Mouse (Mus musculus) heart, embryonic 11.5 days (tissue): ENCODE measurements around the gene Anapc2. TPM values are rescaled to one million over a fixed set of nuclear protein-coding genes. Genes with fewer than 3 reads are reported as not detected.

Source experiments
- ATAC-seq: fragments of 200-750 bp; cut with Nextera tagmentation; replicated peaks from 2 replicates; pipeline ENCODE4 v1.8.0; 2017; ENCODE audit warnings: moderate library complexity; ENCODE audit not compliant: insufficient number of reproducible peaks, low FRiP score, low TSS enrichment
- H3K27ac ChIP-seq: fragments of 300-500 bp; sonication (generic); 2 replicates; pipeline ENCODE4 v1.5.1; 2014; ENCODE audit warnings: mild to moderate bottlenecking, low read depth, low read length
- H3K27me3 ChIP-seq: fragments of 300-500 bp; sonication (generic); 2 replicates; pipeline ENCODE4 v1.6.1; 2014; ENCODE audit warnings: mild to moderate bottlenecking, low read length, mixed read lengths; ENCODE audit not compliant: control insufficient read depth, insufficient read depth
- H3K36me3 ChIP-seq: fragments of 300-500 bp; sonication (generic); 2 replicates; pipeline ENCODE4 v1.6.1; 2014; ENCODE audit warnings: mild to moderate bottlenecking, low read length, moderate library complexity, mixed read lengths; ENCODE audit not compliant: control insufficient read depth, insufficient read depth
- H3K4me1 ChIP-seq: fragments of 300-500 bp; sonication (generic); 2 replicates; pipeline ENCODE4 v1.6.1; 2014; ENCODE audit warnings: low read length; ENCODE audit not compliant: control insufficient read depth, insufficient read depth
- H3K4me2 ChIP-seq: fragments of 300-500 bp; sonication (generic); 2 replicates; pipeline ENCODE4 v1.6.1; 2014; ENCODE audit warnings: mild to moderate bottlenecking, moderate library complexity
- H3K4me3 ChIP-seq: fragments of 300-500 bp; sonication (generic); 2 replicates; pipeline ENCODE4 v1.5.1; 2014; ENCODE audit warnings: low read depth, low read length
- H3K9ac ChIP-seq: fragments of 300-500 bp; sonication (generic); 2 replicates; pipeline ENCODE4 v1.6.1; 2014; ENCODE audit warnings: mild to moderate bottlenecking, low read depth, low read length, moderate library complexity
- H3K9me3 ChIP-seq: fragments of 300-500 bp; sonication (generic); replicated peaks from 2 replicates; pipeline ENCODE4 v1.6.1; 2016; ENCODE audit warnings: low read length; ENCODE audit not compliant: control insufficient read depth
- WGBS: fragments of 180-500 bp; shearing (Covaris S2); extraction: QIAGEN DNeasy Blood & Tissue Kit; methylation state at CpG from one replicate; pipeline ENCODE4 v1.1.7; 2014; ENCODE audit not compliant: insufficient replicate concordance; 5-methylcytosine and 5-hydroxymethylcytosine counted together
- polyA plus RNA-seq: library from polyadenylated mRNA; unstranded; fragments of >200 nt; fragmentation: Nextera tagmentation; extraction: Ambion mirVana; gene quantifications from 2 replicates; pipeline ENCODE4 v1.2.1, GENCODE M21; 2014

Gene Anapc2
- polyA plus RNA-seq, 1 experiment from 2014 or later: 73.0 TPM

DNA sequence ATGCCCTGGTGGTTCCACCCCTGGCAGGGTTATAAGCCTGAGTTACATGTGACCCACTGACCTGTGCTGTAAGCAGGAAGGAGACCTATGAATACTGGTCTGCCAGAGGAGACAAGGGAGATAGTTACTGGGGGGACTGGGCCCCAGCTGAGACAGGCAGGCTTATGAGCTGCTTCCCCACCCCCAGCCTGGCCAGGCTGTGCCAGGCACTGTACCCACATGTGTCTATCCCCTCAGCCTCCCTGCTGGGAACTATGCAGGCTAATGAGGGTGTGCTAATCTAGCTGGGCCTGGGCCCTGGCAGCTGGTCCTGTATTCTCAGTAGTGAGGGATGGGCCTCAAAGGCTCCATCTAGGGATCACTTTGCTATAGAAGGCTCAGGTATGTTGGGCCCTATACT lies 5.0 kb upstream of the Anapc2 start:
- no peak overlapping the region for H3K4me2 ChIP-seq
- H3K9ac ChIP-seq: no peak overlapping the region
- ATAC-seq: no peak
- peaks cover 36% of the 10 kb centered on the region for H3K4me1 ChIP-seq
- H3K27ac ChIP-seq: no peak overlapping the region
- H3K27me3 ChIP-seq: peaks cover 16% of the 10 kb centered on the region
- no peaks in the 10 kb centered on the region for H3K9me3 ChIP-seq
- no peak overlapping the region for H3K4me3 ChIP-seq
- peaks cover 8% of the 10 kb centered on the region; the same call in 1 of the 2 replicates for H3K36me3 ChIP-seq

DNA sequence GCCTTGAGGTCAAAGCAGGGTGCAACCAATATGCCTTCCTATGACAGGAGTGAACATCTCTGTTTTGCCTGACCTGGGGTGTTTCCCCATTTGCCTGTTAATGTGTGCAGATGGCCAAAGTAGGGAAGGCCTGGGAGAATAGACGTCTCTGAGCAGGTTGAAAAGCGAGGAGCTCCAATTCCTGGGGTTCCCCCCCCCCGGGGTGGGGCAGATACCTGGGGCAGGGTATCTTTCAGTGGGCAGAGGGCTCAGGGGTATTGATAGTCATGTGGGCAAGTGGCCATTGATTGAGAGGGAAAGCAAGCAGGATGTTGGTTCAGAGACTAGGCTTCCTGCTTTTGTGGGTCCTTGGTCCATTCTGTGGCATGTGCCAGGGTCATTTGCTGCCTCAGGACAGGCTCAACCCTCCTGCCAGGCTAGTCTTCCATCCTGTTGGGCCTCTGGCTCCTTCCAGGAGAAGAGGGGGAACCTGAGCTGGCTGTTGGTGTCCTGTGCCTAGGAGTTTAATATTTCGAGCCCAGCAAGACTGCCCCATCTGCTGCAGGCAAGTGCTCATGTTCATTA lies 4.5 kb upstream of the Anapc2 start:
- Histone ChIP-seq H3K27me3 (peaks cover 16% of the 10 kb centered on the region), H3K9me3 (no peaks in the 10 kb centered on the region), H3K36me3 (peaks cover 8% of the 10 kb centered on the region; the same call in 1 of the 2 replicates), H3K27ac (no peak overlapping the region), H3K4me1 (peaks cover 36% of the 10 kb centered on the region), H3K9ac (no peak overlapping the region), H3K4me3 (no peak overlapping the region), H3K4me2 (no peak overlapping the region)
- ATAC-seq: no peak
- 65% methylated on average over 4 of the region's 4 CpGs for WGBS

DNA sequence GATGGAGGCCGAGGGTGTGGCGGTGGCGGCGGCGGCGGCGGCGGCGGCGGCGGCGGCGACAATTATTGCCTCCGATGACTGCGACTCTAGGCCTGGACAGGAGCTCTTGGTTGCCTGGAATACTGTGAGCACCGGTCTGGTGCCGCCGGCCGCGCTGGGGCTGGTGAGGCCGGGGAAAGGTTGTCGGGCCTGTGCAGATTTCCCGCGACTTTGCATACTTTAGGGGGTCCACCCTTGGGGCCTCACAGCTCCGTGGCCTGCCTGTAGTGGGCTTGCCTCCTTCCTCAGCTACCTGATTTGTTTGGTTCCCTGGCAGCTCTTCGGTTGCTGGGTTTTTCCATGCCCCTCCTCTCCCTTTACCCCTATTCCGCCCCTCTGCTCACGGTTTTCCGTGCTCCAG lies 237 bp downstream of the Anapc2 start:
- H3K27ac ChIP-seq: no peak overlapping the region
- peak overlapping the region; percentile 94 for H3K9ac ChIP-seq
- H3K4me3 ChIP-seq: peak overlapping the region; percentile 82
- H3K4me1 ChIP-seq: peaks cover 16% of the 10 kb centered on the region
- ATAC-seq: peak; percentile 21; the same call in 1 of the 2 replicates
- 1% methylated on average over 29 of the region's 29 CpGs for WGBS
- H3K36me3 ChIP-seq: peaks cover 27% of the 10 kb centered on the region
- H3K4me2 ChIP-seq: peak overlapping the region; percentile 93
- no peaks in the 10 kb centered on the region for H3K27me3 ChIP-seq
- no peaks in the 10 kb centered on the region for H3K9me3 ChIP-seq

DNA sequence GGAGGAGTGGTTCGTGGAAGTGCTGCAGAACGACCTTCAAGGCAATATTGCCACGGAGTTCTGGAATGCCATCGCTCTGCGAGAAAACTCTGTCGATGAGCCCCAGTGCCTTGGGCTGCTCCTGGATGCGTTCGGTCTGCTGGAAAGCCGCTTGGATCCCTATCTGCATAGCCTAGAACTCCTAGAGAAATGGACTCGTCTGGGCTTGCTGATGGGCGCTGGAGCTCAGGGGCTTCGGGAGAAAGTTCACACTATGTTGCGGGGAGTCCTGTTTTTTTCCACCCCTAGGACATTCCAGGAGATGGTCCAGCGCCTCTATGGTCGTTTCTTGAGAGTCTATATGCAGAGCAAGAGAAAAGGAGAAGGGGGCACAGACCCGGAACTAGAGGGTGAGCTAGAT lies 732 bp downstream of the Anapc2 start:
- H3K9me3 ChIP-seq: no peaks in the 10 kb centered on the region
- 27% methylated on average over 16 of the region's 16 CpGs for WGBS
- peak overlapping the region; percentile 93 for H3K4me2 ChIP-seq
- ATAC-seq: no peak
- no peaks in the 10 kb centered on the region for H3K27me3 ChIP-seq
- peak overlapping the region; percentile 82 for H3K4me3 ChIP-seq
- peaks cover 30% of the 10 kb centered on the region for H3K36me3 ChIP-seq
- no peak overlapping the region for H3K27ac ChIP-seq
- peaks cover 16% of the 10 kb centered on the region for H3K4me1 ChIP-seq
- peak overlapping the region; percentile 94 for H3K9ac ChIP-seq

DNA sequence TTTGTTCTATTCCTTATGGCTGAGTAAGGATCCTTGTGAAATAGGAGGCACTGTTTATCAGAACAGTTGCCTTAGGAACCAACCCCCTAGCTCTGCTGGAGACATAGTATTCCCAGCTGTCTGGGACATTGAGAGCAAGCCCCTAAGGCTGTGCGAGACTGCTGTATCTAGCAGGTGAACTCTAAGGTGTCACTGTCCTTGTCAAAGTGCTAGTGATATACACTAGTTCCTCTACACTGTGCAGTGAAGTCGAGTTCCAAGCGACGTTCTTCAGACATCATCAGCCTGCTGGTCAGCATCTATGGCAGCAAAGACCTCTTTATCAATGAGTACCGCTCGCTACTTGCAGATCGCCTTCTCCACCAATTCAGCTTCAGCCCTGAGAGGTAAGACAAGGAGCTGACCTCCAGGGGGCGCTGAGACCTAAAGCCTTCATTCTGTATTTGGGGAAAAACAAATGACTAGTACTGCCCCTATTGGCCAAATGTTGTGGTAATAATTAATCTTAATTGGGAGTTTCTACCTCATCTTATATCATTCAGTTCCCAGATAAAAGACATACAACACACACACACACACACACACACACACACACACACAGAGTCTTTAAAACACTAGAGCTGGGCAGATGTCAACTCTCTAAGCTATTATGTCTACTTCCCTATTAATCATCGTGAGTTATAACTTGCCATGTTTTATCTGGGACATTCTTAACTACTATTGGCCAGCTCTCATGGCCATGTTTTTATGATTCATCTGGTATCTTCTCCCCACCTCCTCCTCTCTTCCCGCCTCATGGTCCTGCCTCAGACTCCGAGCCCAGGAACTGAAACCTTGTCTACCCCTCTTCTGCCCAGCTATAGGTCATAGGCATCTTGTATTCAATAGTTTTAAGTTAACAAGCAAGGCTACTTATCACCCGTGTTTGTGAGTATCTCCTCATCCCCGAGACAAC lies 6.9 kb downstream of the Anapc2 start:
- no peak overlapping the region for H3K4me2 ChIP-seq
- H3K4me3 ChIP-seq: no peak overlapping the region
- 60% methylated on average over 13 of the region's 13 CpGs for WGBS
- H3K27ac ChIP-seq: no peak overlapping the region
- no peaks in the 10 kb centered on the region for H3K4me1 ChIP-seq
- ATAC-seq: no peak
- no peaks in the 10 kb centered on the region for H3K9me3 ChIP-seq
- H3K27me3 ChIP-seq: no peaks in the 10 kb centered on the region
- H3K9ac ChIP-seq: no peak overlapping the region
- peaks cover 45% of the 10 kb centered on the region for H3K36me3 ChIP-seq

DNA sequence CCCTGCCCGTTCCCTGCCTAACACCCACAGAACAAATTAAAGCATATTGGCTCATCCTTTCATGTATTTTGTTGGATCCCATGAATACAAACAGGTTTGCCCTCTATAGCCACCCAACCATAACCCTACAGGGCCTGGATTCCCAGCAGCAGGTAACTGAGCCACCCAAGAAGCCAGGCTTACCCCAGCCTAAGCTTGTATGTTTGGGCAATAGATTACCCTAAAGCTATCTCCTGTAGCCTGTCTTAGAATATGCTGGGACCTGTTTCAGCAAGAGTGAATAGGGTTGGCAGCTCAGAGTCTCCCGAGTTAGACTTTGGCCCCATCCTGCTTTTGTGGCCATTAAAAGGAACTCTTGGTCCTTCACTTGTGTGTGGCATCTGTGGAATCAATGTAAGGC lies 13.3 kb downstream of the Anapc2 start:
- Histone ChIP-seq H3K4me2 (no peak overlapping the region), H3K9ac (no peak overlapping the region), H3K9me3 (no peaks in the 10 kb centered on the region), H3K4me3 (no peak overlapping the region), H3K27ac (no peak overlapping the region), H3K27me3 (peaks cover 29% of the 10 kb centered on the region), H3K4me1 (peaks cover 6% of the 10 kb centered on the region; the same call in 1 of the 2 replicates), H3K36me3 (peaks cover 19% of the 10 kb centered on the region)
- WGBS: 89% methylated on average over 2 of the region's 2 CpGs
- ATAC-seq: no peak

DNA sequence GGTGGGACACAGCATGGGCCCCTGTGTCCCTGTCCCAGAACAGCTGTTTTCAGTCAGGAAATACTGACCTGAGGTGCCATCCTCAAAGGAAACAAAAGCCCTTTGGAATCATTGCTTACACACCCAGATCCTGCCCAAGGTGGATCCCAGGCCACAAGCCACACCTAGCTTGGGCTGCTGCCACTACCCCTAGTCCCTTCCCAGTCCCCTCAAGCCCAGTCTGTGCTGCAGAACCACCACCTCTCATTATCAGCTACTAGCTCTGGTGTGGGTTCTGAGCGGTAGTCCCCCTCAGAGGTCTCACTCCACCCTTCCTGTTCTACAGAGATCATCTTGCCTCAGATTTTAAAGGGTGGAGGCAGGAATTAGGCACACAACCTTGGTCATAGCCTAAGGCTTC lies 14.0 kb downstream of the Anapc2 start:
- Histone ChIP-seq H3K27me3 (peaks cover 37% of the 10 kb centered on the region), H3K9me3 (no peaks in the 10 kb centered on the region), H3K4me1 (peaks cover 6% of the 10 kb centered on the region; the same call in 1 of the 2 replicates), H3K4me2 (no peak overlapping the region), H3K4me3 (no peak overlapping the region), H3K36me3 (peaks cover 15% of the 10 kb centered on the region; the same call in 1 of the 2 replicates), H3K9ac (no peak overlapping the region), H3K27ac (no peak overlapping the region)
- ATAC-seq: no peak
- WGBS: 69% methylated on average over 1 of the region's 1 CpGs

DNA sequence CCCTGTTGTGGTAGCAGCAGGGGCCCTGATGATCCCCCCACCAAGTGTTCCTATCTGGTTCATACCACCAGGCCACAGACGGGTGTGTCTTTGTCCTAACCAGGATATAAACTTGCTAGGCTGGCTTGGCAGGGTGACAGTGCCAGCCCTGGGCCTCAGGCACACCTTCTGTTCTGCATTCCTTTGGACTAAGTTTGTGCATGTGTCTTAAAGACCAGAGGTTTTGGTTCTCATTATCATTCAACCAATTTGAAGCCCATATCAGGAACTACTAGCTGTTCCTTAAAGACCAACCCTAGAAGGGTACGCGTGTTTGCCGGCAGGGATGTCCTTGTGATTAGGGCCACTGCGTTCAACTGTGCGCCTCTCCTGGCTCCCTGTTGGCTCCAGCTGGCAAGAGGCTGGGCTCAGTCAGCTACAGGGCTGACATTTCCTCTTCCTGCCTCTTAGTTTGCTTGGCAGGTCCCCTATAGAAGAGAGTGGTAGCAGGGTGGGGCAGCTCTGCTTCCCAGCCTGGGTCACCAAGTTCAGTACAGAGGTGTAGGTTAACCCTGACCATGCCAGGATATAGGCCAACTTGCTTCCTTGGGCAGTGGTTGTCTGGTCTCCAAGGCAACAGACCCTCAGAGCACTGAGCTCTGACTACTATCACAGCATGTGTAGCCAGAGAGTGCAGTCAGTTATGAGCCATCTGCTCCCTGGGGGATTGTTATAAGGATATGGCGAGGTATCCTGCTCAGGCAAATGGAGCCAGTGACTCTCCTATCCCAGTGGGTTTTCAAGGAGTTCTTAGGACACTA lies 14.8 kb downstream of the Anapc2 start:
- ATAC-seq: no peak
- H3K9me3 ChIP-seq: no peaks in the 10 kb centered on the region
- peaks cover 11% of the 10 kb centered on the region; the same call in 1 of the 2 replicates for H3K4me1 ChIP-seq

More for the DNA sequence above, 14.8 kb downstream of the Anapc2 start:
- peaks cover 44% of the 10 kb centered on the region for H3K27me3 ChIP-seq
- H3K9ac ChIP-seq: no peak overlapping the region
- no peak overlapping the region for H3K4me2 ChIP-seq
- no peak overlapping the region for H3K27ac ChIP-seq
- 44% methylated on average over 7 of the region's 7 CpGs for WGBS
- H3K36me3 ChIP-seq: peaks cover 11% of the 10 kb centered on the region; the same call in 1 of the 2 replicates
- H3K4me3 ChIP-seq: no peak overlapping the region
